Mouse (Mus musculus) erythroblast, adult 5-6 weeks (primary cell): Measurements from ENCODE around the gene Tnfrsf1b. TPM values are rescaled to one million over a fixed set of nuclear protein-coding genes. Genes with fewer than 3 reads are reported as not detected.

Experiments
- ATAC-seq: replicated peaks from 2 replicates; pipeline ENCODE4 v1.8.0; 2016; ENCODE audit warnings: moderate number of reproducible peaks, mild to moderate bottlenecking, moderate TSS enrichment, inconsistent platforms; ENCODE audit not compliant: poor library complexity, low FRiP score, severe bottlenecking
- total RNA-seq, 2 experiments: library from RNA; stranded (forward) in 1 of 2; stranded (reverse) in 1 of 2; fragments of 150-400 nt in 1 of 2; fragments of 200-764, 138-1000 nt in 1 of 2; gene quantifications; 2 replicates each; pipeline versions ENCODE4 v1.2.3 to v1.2.4; 2015 to 2017; ENCODE audit warnings: low replicate concordance in 2 of 2

The Tnfrsf1b gene
- total RNA-seq, 2 experiments from 2014 or later: 10.6 to 12.1 TPM

- ATAC-seq: no peak
These were observed 14.1 kb upstream of the Tnfrsf1b start for GRCm38 (mm10) chr4:145260802-145261201.

- ATAC-seq: no peak
These were observed 11.2 kb upstream of the Tnfrsf1b start for GRCm38 (mm10) chr4:145257751-145258434.

GRCm38 (mm10) chr4:145256144-145256543 is 9.5 kb upstream of the Tnfrsf1b start:
- no peak for ATAC-seq

- no peak for ATAC-seq
These were observed 7.7 kb upstream of the Tnfrsf1b start for GRCm38 (mm10) chr4:145254418-145254817.

GRCm38 (mm10) chr4:145252611-145253010 is 5.9 kb upstream of the Tnfrsf1b start:
- no peak for ATAC-seq

GRCm38 (mm10) chr4:145251546-145251945 is 4.9 kb upstream of the Tnfrsf1b start:
- no peak for ATAC-seq

- ATAC-seq: no peak
These were observed 3.3 kb upstream of the Tnfrsf1b start for GRCm38 (mm10) chr4:145250002-145250401.

- ATAC-seq: no peak
These were observed 886 bp upstream of the Tnfrsf1b start for GRCm38 (mm10) chr4:145247556-145247955.

GRCm38 (mm10) chr4:145245581-145245980 is 1.1 kb downstream of the Tnfrsf1b start:
- ATAC-seq: no peak

GRCm38 (mm10) chr4:145244676-145245075 is 2.0 kb downstream of the Tnfrsf1b start:
- ATAC-seq: no peak

- ATAC-seq: no peak
These were observed 3.8 kb downstream of the Tnfrsf1b start for GRCm38 (mm10) chr4:145242719-145243350.

- ATAC-seq: no peak
These were observed 5.9 kb downstream of the Tnfrsf1b start for GRCm38 (mm10) chr4:145240723-145241231.

GRCm38 (mm10) chr4:145239049-145239830 is 7.4 kb downstream of the Tnfrsf1b start:
- ATAC-seq: no peak

- no peak for ATAC-seq
These were observed 10.6 kb downstream of the Tnfrsf1b start for GRCm38 (mm10) chr4:145236027-145236426.

- ATAC-seq: no peak
These were observed 13.0 kb downstream of the Tnfrsf1b start for GRCm38 (mm10) chr4:145233487-145234228.

- no peak for ATAC-seq
These were observed 14.9 kb downstream of the Tnfrsf1b start for GRCm38 (mm10) chr4:145231732-145232131.

- no peak for ATAC-seq
These were observed 16.0 kb downstream of the Tnfrsf1b start for GRCm38 (mm10) chr4:145230647-145231046.

GRCm38 (mm10) chr4:145229524-145230163 is 17.0 kb downstream of the Tnfrsf1b start:
- no peak for ATAC-seq

GRCm38 (mm10) chr4:145229051-145229450 is 17.6 kb downstream of the Tnfrsf1b start:
- ATAC-seq: no peak
